23 mouse cellular contexts compared by ENCODE assay signal in the genomic region with DNA sequence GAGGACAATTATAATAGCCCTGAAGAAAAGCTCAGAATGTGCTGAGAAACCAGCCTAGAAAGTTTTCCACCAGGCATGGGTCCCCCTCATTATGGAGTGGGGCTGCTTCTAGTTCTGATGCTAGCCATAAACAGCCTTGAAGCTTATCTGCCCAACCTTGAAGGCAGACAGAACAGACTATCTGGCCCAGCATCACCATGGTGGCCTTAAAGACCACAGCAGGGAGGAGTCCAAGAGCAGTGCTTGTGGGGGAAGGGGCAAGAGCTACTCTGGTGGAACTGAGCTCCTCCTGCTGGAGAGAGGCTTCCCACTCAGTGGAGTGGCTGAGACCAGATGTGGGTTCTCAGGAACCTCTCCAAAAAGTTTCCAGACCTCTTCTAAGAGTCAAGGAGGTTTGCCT.
DNase-seq lines count a peak whose midpoint lies in the region; ATAC-seq and TF ChIP-seq lines count a peak whose summit lies in the region.
"Had no signal": no experiment of that assay in that cellular context is flagged by ENCODE, and none has a peak within 500 bp of the region (broad histone marks: within the 10 kb centered on the region; RNA-seq: fewer than 3 reads in every experiment).

No protein-coding gene starts in this region.

- ATAC-seq in lung, embryonic 14.5 days (ENCODE audit: insufficient read depth): no peak
- ATAC-seq: forebrain, embryonic 16.5 days; hindbrain, embryonic 16.5 days; intestine, embryonic 15.5 days; Patski had no signal

- no peak for TF ChIP-seq POLR2A in lung, adult 2 months (IDR thresholded peaks at IDR 0.05; ENCODE audit: borderline replicate concordance, extremely low read depth, low read depth, low read length)

- H3K27ac ChIP-seq in lung, embryonic 14.5 days (ENCODE audit: low read depth): no peak overlapping the region
- H3K27ac ChIP-seq: embryonic facial prominence, embryonic 13.5 days; hindbrain, embryonic 10.5 days; intestine, embryonic 15.5 days; liver, embryonic 13.5 days; lung, embryonic 15.5 days; midbrain, embryonic 12.5 days; neural tube, embryonic 12.5 days had no signal

- DNase-seq in embryo, embryonic 11 days: peak; percentile 10
- no peak for DNase-seq in embryo, embryonic 10 days (ENCODE audit: low spot score)
- DNase-seq in lung, embryonic 14.5 days: no peak
- no peak for DNase-seq in lung, adult 2 months
- DNase-seq in ovary, postnatal 36 days (ENCODE audit: low spot score): peak; percentile 14
- no peak for DNase-seq in ovary, postnatal 14 days (ENCODE audit: low spot score)
- DNase-seq in B cell, adult 2 months: no peak
- DNase-seq: gastrocnemius, postnatal 25 days; kidney, postnatal 4 days; layer of hippocampus, adult 9-11 months; liver, embryonic 13.5 days had no signal

- no peak overlapping the region for H3K4me2 ChIP-seq in lung, embryonic 14.5 days
- H3K4me2 ChIP-seq: embryonic facial prominence, embryonic 13.5 days; heart, embryonic 12.5 days; intestine, embryonic 15.5 days; liver, embryonic 13.5 days; lung, embryonic 15.5 days; midbrain, embryonic 12.5 days; neural tube, embryonic 12.5 days had no signal

- no peaks in the 10 kb centered on the region for H3K27me3 ChIP-seq in lung, embryonic 14.5 days (ENCODE audit: insufficient read depth, low read length)
- H3K27me3 ChIP-seq: embryonic facial prominence, embryonic 13.5 days; heart, embryonic 12.5 days; intestine, embryonic 15.5 days; liver, embryonic 13.5 days; lung, embryonic 15.5 days; midbrain, embryonic 12.5 days; neural tube, embryonic 12.5 days; Patski had no signal

- H3K9ac ChIP-seq in lung, embryonic 14.5 days: no peak overlapping the region
- H3K9ac ChIP-seq: embryonic facial prominence, embryonic 13.5 days; heart, embryonic 12.5 days; intestine, embryonic 15.5 days; liver, embryonic 13.5 days; lung, embryonic 15.5 days; midbrain, embryonic 12.5 days; neural tube, embryonic 12.5 days had no signal

- H3K4me3 ChIP-seq in lung, embryonic 14.5 days (ENCODE audit: low read depth, low read length): no peak overlapping the region
- no peak overlapping the region for H3K4me3 ChIP-seq in lung, adult 2 months (replicated peaks; ENCODE audit: extremely low read depth, low read depth, low read length)
- H3K4me3 ChIP-seq: embryonic facial prominence, embryonic 13.5 days; heart, embryonic 12.5 days; hindbrain, embryonic 10.5 days; intestine, embryonic 15.5 days; left cerebral cortex, adult 2 months; liver, embryonic 13.5 days; lung, embryonic 15.5 days; midbrain, embryonic 12.5 days; neural tube, embryonic 12.5 days had no signal

- H3K4me1 ChIP-seq in lung, embryonic 14.5 days (ENCODE audit: insufficient read depth): peaks cover 8% of the 10 kb centered on the region; the same call in 1 of the 2 replicates
- H3K4me1 ChIP-seq in lung, adult 2 months (ENCODE audit: control insufficient read depth, insufficient read depth, low read length): no peaks in the 10 kb centered on the region
- H3K4me1 ChIP-seq: heart, embryonic 12.5 days; intestine, embryonic 15.5 days; liver, embryonic 13.5 days had no signal

- no peaks in the 10 kb centered on the region for H3K9me3 ChIP-seq in lung, embryonic 14.5 days (ENCODE audit: low read depth, low read length)
- H3K9me3 ChIP-seq: embryonic facial prominence, embryonic 13.5 days; heart, embryonic 12.5 days; hindbrain, embryonic 10.5 days; intestine, embryonic 15.5 days; liver, embryonic 13.5 days; lung, embryonic 15.5 days; midbrain, embryonic 12.5 days; neural tube, embryonic 12.5 days had no signal

- TF ChIP-seq CTCF in lung, embryonic 14.5 days (IDR thresholded peaks at IDR 0.05; ENCODE audit: low read depth): peak; percentile 20; the same call in 1 of the 2 replicates
- TF ChIP-seq CTCF in lung, adult 2 months (IDR thresholded peaks at IDR 0.05; ENCODE audit: insufficient read depth, low read length): no peak

- no peaks in the 10 kb centered on the region for H3K36me3 ChIP-seq in lung, embryonic 14.5 days (ENCODE audit: insufficient read depth)
- H3K36me3 ChIP-seq: embryonic facial prominence, embryonic 13.5 days; G1E; heart, embryonic 12.5 days; hindbrain, embryonic 10.5 days; intestine, embryonic 15.5 days; liver, embryonic 13.5 days; lung, embryonic 15.5 days; midbrain, embryonic 12.5 days; neural tube, embryonic 12.5 days had no signal

Comparison
In these comparisons a context has a peak if more than half of its experiments do, and no peak if none do; other contexts are left out.
1. DNase-seq: peak in embryo, embryonic 11 days (single experiment) and ovary, postnatal 36 days (single experiment); none in embryo, embryonic 10 days (single experiment), lung, embryonic 14.5 days (single experiment), lung, adult 2 months (single experiment), ovary, postnatal 14 days (single experiment) and B cell, adult 2 months (0 of 2).